Mouse (Mus musculus) cerebellum, postnatal 14 days (tissue): Measurements from ENCODE around the gene Heatr4.
"Not testable (repeated sequence)": the region's sequence is repeated elsewhere in the genome, so short reads cannot be mapped to it uniquely, and the experiment has no call there.

Experiments used
- DNase-seq, 2 experiments: peaks; one replicate each; pipeline ENCODE4 v3.0.0; 2021; ENCODE audit warnings: mixed read lengths in 2 of 2

Gene Heatr4

DNA sequence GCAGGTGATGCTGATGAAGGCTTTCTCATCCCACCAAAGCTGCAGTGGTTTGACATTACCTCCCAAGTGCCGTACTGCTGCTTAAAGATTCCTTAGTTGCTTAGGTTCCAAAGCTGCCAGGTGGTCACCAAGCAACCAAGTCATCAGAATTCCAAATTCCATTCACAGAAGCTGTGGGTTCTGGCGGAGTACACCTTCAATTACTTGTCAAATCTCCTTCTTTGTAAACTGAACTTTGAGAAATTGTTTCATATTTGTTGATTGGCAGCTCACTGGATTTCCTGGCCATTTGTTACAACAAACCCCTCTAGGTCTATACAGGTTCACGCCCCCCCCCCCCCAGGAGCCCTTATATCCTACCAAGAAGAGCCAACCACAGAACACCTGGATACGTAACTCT, at the start of gene Heatr4:
Heatr4 (minus strand) TSS at position 101 of the 400 bp plus-strand sequence.
- no peak for DNase-seq

DNA sequence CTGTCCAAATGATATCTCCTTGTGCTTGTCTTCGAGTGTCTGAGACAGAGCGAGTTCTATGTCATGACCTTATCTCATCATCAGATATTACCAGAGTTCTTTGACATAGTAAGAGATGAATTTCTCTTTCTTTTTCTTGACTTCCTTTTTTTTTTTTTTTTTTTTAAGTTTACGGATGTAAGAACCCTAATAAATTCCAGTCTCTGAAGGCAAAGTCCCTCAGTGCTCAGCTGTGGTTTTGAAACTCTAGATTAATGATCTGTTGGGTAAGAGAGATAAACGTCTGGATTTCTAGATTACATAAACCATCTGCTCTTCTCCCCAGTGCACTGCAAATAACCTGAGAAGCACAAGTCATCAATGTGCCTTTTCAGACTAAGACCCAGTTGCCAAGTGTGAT, 49.5 kb upstream of the Heatr4 start:
- no peak for DNase-seq

- not testable (repeated sequence) for DNase-seq
These were observed 48.6 kb upstream of the Heatr4 start for GRCm38 (mm10) chr12:84033302-84033701.

GRCm38 (mm10) chr12:84032854-84033253, 48.2 kb upstream of the Heatr4 start:
- DNase-seq: no peak

DNA sequence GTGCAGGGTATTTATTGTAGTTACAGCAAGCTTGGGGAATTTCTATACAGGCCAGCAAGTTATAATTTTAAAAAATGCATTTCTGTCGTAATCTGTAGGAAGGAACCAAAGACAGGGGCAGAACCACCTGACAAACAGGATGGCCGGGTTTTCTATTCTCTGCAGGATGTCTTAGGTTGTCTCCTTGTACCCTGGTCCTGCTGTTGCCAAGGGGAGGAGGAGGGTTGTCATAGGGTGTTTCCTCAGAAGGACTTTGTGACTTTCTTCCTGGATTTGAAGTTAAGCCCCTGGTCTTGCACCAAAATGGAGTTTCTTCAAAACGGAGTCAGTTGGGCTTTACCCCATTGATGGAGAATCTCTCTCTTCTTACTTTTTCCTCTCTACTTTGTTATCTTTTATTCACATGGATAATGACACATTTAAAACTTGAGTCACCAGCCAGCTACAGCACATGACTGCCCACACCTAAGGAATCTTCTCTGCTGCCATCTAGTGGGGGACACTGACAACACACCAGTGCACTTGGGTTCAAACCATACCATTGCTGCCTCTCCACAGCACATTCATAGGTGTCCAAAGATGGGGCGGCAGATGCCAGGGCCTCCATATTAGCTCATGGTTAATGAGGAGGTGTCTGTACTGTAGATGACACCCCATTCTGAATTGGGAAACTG, 46.1 kb upstream of the Heatr4 start:
- DNase-seq: peak; percentile 88 to 90

DNA sequence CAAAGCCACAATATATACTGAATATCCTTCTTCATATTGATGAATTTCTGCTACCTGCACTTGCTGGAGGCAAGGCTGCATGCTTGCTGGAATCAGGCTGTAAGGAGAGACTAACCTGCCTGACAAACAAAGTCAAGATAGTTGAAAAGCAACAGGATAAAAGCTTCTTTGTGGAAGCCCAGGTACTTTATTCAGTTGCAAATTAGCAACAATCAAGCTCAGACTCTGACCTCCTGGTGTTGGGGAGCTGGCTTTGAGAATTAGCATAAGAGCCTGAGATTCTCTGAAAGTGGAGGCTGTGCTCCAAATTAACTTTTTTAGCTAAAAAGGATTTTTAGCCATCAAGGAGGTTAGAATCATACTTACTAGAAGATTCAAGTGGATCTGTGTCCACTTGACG, 44.4 kb upstream of the Heatr4 start:
- not testable (repeated sequence) for DNase-seq

- DNase-seq: not testable (repeated sequence)
These were observed 43.7 kb upstream of the Heatr4 start for GRCm38 (mm10) chr12:84028328-84028727.

- no peak for DNase-seq
These were observed 41.2 kb upstream of the Heatr4 start for GRCm38 (mm10) chr12:84025888-84026287.

GRCm38 (mm10) chr12:84023052-84023745, 38.5 kb upstream of the Heatr4 start:
- DNase-seq: no peak

DNA sequence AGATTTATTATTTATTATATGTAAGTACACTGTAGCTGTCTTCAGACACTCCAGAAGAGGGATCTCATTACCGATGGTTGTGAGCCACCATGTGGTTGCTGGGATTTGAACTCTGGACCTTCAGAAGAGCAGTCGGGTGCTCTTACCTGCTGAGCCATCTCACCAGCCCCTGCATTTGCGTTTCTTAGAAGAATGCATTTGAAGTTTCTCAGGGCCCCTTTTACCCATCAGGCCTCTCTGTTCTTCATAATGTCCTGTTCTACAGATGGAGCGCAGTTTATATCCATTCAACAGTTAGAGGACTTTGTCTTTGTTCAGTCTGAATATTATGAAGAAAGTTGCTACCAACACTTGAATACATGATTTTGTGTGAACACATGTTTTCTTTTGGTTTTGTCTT, 37.6 kb upstream of the Heatr4 start:
- DNase-seq: not testable (repeated sequence)

DNA sequence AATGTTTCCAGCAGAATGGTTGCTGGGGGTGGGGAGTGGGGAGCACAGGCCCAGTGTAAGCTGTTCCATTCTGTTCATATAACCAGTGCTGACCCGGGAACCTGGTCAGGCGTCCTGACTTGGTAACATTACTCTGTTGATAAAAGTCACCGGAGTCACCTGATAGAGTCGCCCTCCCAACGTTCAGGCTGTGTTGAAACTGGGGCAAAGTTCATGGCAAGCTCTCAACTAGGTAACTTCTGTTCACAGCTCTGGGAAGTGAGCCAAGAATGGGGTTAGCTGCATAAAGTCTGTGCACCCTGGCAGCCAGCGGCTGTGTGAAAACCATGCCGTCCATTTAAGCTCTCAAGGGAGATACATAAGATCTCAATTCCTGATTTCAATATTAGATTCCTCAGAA, 35.9 kb upstream of the Heatr4 start:
- not testable (repeated sequence) for DNase-seq

- no peak for DNase-seq
These were observed 29.0 kb upstream of the Heatr4 start for GRCm38 (mm10) chr12:84013701-84014100.

DNA sequence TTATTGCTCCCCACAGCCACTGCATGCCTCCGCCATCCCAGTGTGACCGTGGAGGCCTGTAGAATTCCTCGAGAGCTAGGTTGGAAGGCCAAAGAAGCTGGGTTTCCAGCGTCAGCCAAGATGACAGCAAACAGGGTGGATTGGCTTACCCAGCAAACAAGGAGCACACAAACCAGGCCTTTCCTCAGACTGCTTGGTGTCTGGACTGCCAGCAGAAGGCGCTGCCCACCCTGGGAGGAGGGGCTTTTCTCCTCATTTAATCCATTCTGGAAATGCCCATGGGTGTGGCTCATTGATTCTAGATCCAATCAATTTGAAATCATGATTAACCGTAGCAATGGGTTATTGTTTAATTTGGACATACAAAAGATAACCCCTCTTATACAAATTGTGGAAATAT, 28.5 kb upstream of the Heatr4 start:
- DNase-seq: peak in 1 of 2 experiments; percentile 35

- peak; percentile 89 to 94 for DNase-seq
These were observed 26.8 kb upstream of the Heatr4 start for GRCm38 (mm10) chr12:84011251-84012040.

GRCm38 (mm10) chr12:84010201-84010600, 25.5 kb upstream of the Heatr4 start:
- no peak for DNase-seq

DNA sequence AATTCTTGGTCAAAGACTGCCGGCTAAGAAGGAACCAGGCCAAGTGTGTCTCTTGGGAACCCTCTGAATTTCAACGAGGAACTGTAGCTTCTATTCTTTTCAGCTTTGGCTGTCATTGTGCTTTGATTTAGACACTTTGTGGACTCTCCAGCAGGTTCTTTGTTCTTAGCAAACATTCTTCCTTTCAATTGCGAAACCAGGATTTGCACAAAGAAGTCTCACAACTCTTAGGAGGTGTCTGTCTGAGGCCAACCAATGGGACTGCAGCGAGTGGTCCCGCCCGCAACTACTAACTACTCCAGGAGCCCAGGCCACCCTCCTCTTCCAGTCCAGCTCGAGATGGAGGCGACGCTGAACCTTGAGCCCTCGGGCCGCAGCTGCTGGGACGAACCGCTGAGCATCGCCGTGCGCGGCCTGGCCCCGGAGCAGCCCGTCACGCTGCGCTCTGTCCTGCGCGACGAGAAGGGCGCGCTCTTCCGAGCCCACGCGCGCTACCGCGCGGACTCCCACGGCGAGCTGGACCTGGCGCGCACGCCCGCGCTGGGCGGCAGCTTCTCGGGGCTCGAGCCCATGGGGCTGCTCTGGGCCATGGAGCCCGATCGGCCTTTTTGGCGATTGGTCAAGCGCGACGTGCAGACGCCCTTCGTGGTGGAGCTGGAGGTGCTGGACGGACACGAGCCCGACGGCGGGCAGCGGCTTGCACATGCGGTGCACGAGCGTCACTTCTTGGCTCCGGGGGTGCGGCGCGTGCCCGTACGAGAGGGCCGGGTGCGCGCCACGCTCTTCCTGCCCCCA, 24.7 kb upstream of the Heatr4 start, which contains the start of gene Acot1:
Acot1 (plus strand) TSS at position 320 of the 795 bp plus-strand sequence.
- peak; percentile 65 to 79 for DNase-seq

- DNase-seq: no peak
These were observed 24.1 kb upstream of the Heatr4 start for GRCm38 (mm10) chr12:84008729-84009128.

- DNase-seq: no peak
These were observed 23.6 kb upstream of the Heatr4 start for GRCm38 (mm10) chr12:84008251-84008650.

DNA sequence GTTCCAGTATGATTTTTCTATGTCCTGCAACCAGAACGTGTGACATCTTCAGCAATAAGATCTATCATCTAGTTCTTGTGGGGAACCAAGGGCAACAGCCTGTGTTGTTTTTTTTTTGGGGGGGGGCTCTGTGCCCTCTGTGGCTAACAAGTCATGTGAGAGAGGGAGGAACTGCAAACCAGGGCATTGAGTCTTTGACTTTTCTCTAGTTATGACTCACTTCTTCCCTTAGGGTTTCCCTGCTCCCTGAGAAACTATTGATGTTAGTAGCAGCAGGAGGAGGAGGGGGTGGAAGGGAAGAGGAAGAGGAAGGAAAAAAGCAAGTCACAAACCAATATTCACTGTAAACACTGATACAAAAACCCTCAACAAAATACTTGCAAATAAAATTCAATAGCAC, 19.2 kb upstream of the Heatr4 start:
- DNase-seq: no peak

- DNase-seq: no peak
These were observed 15.8 kb upstream of the Heatr4 start for GRCm38 (mm10) chr12:84000418-84000817.

GRCm38 (mm10) chr12:83999237-83999636, 14.6 kb upstream of the Heatr4 start:
- DNase-seq: peak in 1 of 2 experiments; percentile 32

DNA sequence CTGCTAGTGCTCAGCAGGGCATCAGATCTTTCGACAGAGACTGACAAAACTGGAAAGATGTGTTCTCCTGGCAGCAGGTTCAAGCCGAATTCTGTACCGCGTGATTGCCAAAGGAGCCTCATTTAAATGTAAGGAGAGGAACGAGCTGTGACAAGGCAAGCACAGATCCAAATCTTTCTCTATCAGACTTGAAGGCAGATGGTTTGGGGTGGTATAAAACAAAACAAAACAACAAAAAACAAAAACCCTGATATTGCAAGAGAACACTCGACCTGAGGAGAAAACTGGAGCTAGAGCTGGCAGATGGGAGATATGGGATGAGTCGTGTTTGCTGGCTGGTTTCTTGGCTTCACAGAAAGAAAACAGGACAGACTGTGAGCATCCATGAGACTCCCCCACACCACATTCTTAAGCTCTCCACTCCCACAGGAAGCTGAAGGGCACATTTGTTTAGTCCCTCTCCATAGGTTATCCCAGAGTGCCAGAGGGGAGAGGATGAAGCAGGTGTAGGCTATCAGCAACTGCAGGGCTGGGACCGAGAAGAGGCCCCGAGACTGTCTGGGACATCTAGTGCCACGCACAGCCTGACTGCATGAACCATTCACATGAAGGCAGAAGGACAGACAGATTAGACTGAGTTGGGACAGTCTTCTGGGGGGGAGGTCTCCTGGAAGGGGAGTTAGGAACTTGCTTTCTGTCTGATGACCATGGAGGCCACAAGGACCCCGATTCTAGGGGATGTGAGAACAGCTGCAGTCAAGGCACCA, 13.9 kb upstream of the Heatr4 start:
- peak in 1 of 2 experiments; percentile 26 for DNase-seq
